Mouse (Mus musculus) layer of hippocampus, adult 9-10 months (tissue): ENCODE data around the gene Tcf12.

Experiments used
- DNase-seq: peaks from one replicate; pipeline ENCODE4 v3.0.0; 2022; ENCODE audit warnings: low spot score

Gene Tcf12

GRCm38 (mm10) chr9:71906522-71906921 is 205.1 kb downstream of the Tcf12 start:
- DNase-seq: no peak

GRCm38 (mm10) chr9:71898852-71899251 is 212.8 kb downstream of the Tcf12 start:
- DNase-seq: no peak

GRCm38 (mm10) chr9:71897399-71897798 is 214.3 kb downstream of the Tcf12 start:
- DNase-seq: no peak

GRCm38 (mm10) chr9:71895931-71896724 is 215.5 kb downstream of the Tcf12 start:
- DNase-seq: no peak

DNA sequence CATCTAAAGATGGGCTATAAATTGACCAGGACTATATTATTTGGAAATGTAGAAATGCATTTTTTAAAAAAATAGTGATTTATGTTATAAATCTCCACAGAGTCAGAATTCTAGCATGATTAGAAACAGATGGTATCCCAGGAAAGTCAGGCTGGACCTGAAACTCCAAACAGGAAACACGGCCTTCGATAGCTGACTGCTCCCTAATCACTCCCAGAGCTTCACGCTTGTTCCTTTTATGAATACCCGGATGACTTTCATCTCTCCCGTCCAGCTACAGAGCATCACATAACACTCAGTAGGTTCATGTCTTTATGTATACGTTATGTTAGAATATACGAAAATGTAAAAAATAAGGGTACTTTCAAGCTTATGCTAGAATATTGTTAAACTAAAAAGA is 216.4 kb downstream of the Tcf12 start:
- no peak for DNase-seq

GRCm38 (mm10) chr9:71894943-71895286 is 216.8 kb downstream of the Tcf12 start:
- DNase-seq: no peak

GRCm38 (mm10) chr9:71894246-71894942 is 217.3 kb downstream of the Tcf12 start:
- DNase-seq: no peak

DNA sequence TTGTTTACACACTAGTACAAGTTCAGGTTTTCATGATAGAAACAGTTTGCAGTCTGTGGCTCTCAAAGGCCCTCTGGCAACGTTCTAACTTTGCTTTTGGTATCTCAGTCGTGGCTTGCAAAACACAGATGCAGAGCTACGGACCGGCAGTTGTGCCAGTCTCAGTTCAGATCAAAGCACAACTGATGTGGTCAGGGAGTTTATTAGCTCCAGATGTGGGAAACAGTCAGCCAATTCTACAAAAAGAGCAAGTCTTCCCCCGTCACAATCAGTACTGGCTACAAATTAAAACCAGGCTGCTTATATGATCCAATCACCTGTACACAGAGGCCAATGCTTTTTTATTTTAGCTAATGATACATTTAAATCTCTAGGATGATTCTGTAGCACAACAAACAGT is 223.2 kb downstream of the Tcf12 start:
- no peak for DNase-seq

- no peak for DNase-seq
Observed at GRCm38 (mm10) chr9:71880629-71881028, 231.0 kb downstream of the Tcf12 start.

GRCm38 (mm10) chr9:71879972-71880371 is 231.7 kb downstream of the Tcf12 start:
- DNase-seq: no peak

GRCm38 (mm10) chr9:71879415-71879814 is 232.3 kb downstream of the Tcf12 start:
- DNase-seq: no peak

GRCm38 (mm10) chr9:71877867-71878266 is 233.8 kb downstream of the Tcf12 start:
- no peak for DNase-seq

DNA sequence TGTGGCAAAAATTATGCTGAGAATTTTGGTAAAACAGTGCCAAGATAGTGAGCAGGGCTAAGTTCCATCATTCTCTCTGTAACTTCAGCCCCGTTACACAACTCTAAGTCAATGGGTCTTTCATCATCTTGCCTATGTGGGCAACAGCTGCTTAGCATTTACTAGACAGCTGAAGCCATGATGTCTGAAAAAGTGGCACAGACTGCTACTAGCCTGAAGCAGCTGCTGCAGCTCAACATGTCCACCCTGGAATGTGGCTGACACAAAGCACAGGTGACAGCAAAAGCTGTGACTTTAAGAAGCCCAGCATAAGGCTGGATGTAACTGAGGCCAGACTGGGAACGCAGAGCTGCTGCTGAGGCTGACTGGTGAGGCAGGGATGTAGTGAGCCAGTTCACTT is 236.9 kb downstream of the Tcf12 start:
- no peak for DNase-seq

- DNase-seq: no peak
Observed at GRCm38 (mm10) chr9:71874035-71874572, 237.6 kb downstream of the Tcf12 start.

DNA sequence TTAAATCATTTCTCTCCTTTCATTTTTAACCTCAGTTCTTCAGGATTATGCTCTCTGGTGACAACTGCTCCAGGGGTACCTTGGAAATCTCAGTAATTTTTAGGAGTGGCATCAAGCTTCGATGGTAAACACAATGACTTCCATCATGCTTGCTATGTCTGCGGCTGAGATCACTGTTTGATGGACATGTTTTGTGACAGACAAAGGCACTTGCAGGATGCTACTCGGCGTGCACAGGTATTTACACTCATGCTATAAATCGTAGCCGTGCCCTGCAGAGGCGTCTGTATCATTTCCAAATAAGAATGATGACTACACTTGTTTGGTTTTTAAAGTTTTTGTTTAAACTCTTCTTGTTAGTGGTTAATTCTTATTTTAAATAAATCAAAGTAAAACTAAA is 248.3 kb downstream of the Tcf12 start:
- no peak for DNase-seq

GRCm38 (mm10) chr9:71861629-71862028 is 250.0 kb downstream of the Tcf12 start:
- no peak for DNase-seq

GRCm38 (mm10) chr9:71857926-71858325 is 253.7 kb downstream of the Tcf12 start:
- no peak for DNase-seq

- no peak for DNase-seq
Observed at GRCm38 (mm10) chr9:71853904-71854303, 257.8 kb downstream of the Tcf12 start.

DNA sequence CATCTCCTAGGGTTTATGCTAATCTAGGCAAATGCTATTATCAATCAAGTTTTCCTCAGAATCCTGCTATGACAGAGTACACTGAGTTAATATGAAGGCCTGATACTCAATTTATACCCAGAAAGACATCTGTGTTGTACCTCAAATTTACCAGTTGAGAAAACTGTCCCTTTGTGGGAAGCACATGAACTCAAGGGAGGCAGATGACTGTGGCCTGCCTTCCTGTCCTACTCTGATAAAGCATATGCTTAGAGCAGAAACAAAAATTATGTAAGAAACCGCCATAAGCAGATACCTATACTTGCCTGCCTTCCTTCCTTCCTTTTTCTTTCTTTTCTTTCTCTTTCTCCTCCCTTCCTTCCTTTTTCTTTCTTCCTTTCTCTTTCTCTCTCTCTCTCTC is 261.4 kb downstream of the Tcf12 start:
- no peak for DNase-seq

GRCm38 (mm10) chr9:71848392-71848791 is 263.3 kb downstream of the Tcf12 start:
- no peak for DNase-seq

DNA sequence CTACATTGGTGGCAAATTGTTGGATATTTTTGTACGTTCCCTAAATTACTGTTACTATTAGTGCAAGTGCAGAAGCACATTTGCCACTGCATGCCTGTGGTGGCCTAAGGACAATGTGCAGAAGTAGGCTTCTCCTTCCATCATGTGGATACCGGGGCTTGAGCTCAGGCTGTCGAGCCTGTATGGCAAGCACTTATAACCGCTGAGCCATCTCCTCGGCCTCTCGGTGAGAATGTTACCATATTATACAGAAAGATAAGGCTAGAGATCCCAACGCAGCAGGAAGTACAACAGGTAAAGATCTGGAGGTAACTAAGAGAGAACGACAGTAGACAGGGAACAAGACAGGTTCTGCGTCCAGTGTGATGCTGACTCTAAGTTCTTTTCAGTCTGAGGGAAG is 263.8 kb downstream of the Tcf12 start:
- no peak for DNase-seq

DNA sequence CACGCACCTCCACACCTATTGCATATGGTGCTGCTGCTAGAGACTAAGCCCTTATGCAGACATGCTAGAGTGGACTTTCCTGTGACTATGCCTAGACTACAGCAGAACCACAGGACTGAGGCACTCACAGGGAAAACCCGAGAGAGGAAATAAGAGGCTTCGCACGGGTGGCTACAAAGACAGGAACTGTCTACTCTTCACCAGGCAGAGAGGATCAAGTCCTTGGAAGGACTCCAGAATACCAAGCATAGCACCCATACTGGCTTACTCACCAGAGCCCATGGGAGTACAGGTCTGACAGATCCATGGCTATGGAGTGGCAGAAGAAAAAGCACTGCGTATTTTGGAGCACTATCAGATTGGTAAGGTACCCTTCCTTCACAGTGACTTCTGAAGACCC is 269.8 kb downstream of the Tcf12 start:
- DNase-seq: no peak

GRCm38 (mm10) chr9:71837366-71837765 is 274.3 kb downstream of the Tcf12 start:
- DNase-seq: no peak
